Mouse (Mus musculus): Measurements from ENCODE around the gene Wnt3a. TPM values are rescaled to one million over a fixed set of nuclear protein-coding genes. Genes with fewer than 3 reads are reported as not detected.
A peak's percentile ranks its signal among the peaks of the same experiment; 100 is the strongest.

Wnt3a gene
- polyA plus RNA-seq, 1 experiment from 2014 or later = 8.7 TPM

- no peak for DNase-seq (ENCODE audit: low spot score)
- H3K4me3 ChIP-seq = no peak overlapping the region
- peaks cover 20% of the 10 kb centered on the region for H3K4me1 ChIP-seq
- WGBS = 91% methylated on average over 3 of the region's 3 CpGs
- H3K36me3 ChIP-seq = no peaks in the 10 kb centered on the region
- no peak overlapping the region for H3K27ac ChIP-seq (replicated peaks)
- H3K27me3 ChIP-seq (ENCODE audit: low read depth, poor library complexity, severe bottlenecking) = no peaks in the 10 kb centered on the region
- H3K9me3 ChIP-seq (replicated peaks) = no peaks in the 10 kb centered on the region
Observed at GRCm38 (mm10) chr11:59322988-59323387, 32.4 kb upstream of the Wnt3a start.

GRCm38 (mm10) chr11:59316517-59316916 is 26.0 kb upstream of the Wnt3a start:
- Histone ChIP-seq H3K4me1 (peaks cover 35% of the 10 kb centered on the region), H3K4me3 (no peak overlapping the region), H3K27ac (replicated peaks) (no peak overlapping the region), H3K27me3 (ENCODE audit: low read depth, poor library complexity, severe bottlenecking) (peaks cover 55% of the 10 kb centered on the region), H3K9me3 (replicated peaks) (no peaks in the 10 kb centered on the region), H3K36me3 (no peaks in the 10 kb centered on the region)
- DNase-seq (ENCODE audit: low spot score) = no peak
- WGBS = 60% methylated on average over 6 of the region's 6 CpGs

- peak overlapping the region; percentile 82; the same call in 1 of the 2 replicates for H3K27ac ChIP-seq (replicated peaks)
- WGBS = 71% methylated on average over 11 of the region's 11 CpGs
- peaks cover 81% of the 10 kb centered on the region for H3K27me3 ChIP-seq (ENCODE audit: low read depth, poor library complexity, severe bottlenecking)
- DNase-seq (ENCODE audit: low spot score) = no peak
- H3K36me3 ChIP-seq = no peaks in the 10 kb centered on the region
- H3K9me3 ChIP-seq (replicated peaks) = no peaks in the 10 kb centered on the region
- no peak overlapping the region for H3K4me3 ChIP-seq
- H3K4me1 ChIP-seq = peaks cover 61% of the 10 kb centered on the region
Observed at GRCm38 (mm10) chr11:59313944-59314343, 23.4 kb upstream of the Wnt3a start.

- Histone ChIP-seq H3K36me3 (no peaks in the 10 kb centered on the region), H3K4me1 (peaks cover 68% of the 10 kb centered on the region), H3K27me3 (ENCODE audit: low read depth, poor library complexity, severe bottlenecking) (peaks cover 88% of the 10 kb centered on the region), H3K9me3 (replicated peaks) (no peaks in the 10 kb centered on the region), H3K27ac (replicated peaks) (peak overlapping the region; percentile 82), H3K4me3 (no peak overlapping the region)
- 78% methylated on average over 17 of the region's 17 CpGs for WGBS
- DNase-seq (ENCODE audit: low spot score) = no peak
Observed at GRCm38 (mm10) chr11:59313029-59313811, 22.7 kb upstream of the Wnt3a start.

- DNase-seq (ENCODE audit: low spot score) = no peak
- H3K27me3 ChIP-seq (ENCODE audit: low read depth, poor library complexity, severe bottlenecking) = peaks cover 91% of the 10 kb centered on the region
Observed at GRCm38 (mm10) chr11:59312501-59312900, 21.9 kb upstream of the Wnt3a start.

GRCm38 (mm10) chr11:59312060-59312459 is 21.5 kb upstream of the Wnt3a start:
- Histone ChIP-seq H3K36me3 (no peaks in the 10 kb centered on the region), H3K4me3 (no peak overlapping the region), H3K27ac (replicated peaks) (peak overlapping the region; percentile 82), H3K9me3 (replicated peaks) (no peaks in the 10 kb centered on the region), H3K27me3 (ENCODE audit: low read depth, poor library complexity, severe bottlenecking) (peaks cover 91% of the 10 kb centered on the region), H3K4me1 (peaks cover 80% of the 10 kb centered on the region)
- 57% methylated on average over 6 of the region's 6 CpGs for WGBS
- no peak for DNase-seq (ENCODE audit: low spot score)

More at GRCm38 (mm10) chr11:59312501-59312900, 21.9 kb upstream of the Wnt3a start:
- Histone ChIP-seq H3K4me3 (no peak overlapping the region), H3K4me1 (peaks cover 75% of the 10 kb centered on the region), H3K36me3 (no peaks in the 10 kb centered on the region), H3K9me3 (replicated peaks) (no peaks in the 10 kb centered on the region), H3K27ac (replicated peaks) (peak overlapping the region; percentile 82)
- WGBS = 77% methylated on average over 8 of the region's 8 CpGs

- Histone ChIP-seq H3K27me3 (ENCODE audit: low read depth, poor library complexity, severe bottlenecking) (peaks cover 100% of the 10 kb centered on the region), H3K4me1 (peaks cover 95% of the 10 kb centered on the region), H3K27ac (replicated peaks) (peak overlapping the region; percentile 82), H3K36me3 (no peaks in the 10 kb centered on the region), H3K9me3 (replicated peaks) (no peaks in the 10 kb centered on the region), H3K4me3 (peak overlapping the region; percentile 68; the same call in 1 of the 2 replicates)
- WGBS = 32% methylated on average over 8 of the region's 8 CpGs
- DNase-seq (ENCODE audit: low spot score) = peak; percentile 60
Observed at GRCm38 (mm10) chr11:59309976-59310375, 19.4 kb upstream of the Wnt3a start.

- Histone ChIP-seq H3K9me3 (replicated peaks) (no peaks in the 10 kb centered on the region), H3K27ac (replicated peaks) (peak overlapping the region; percentile 82), H3K4me1 (peaks cover 90% of the 10 kb centered on the region), H3K36me3 (no peaks in the 10 kb centered on the region), H3K27me3 (ENCODE audit: low read depth, poor library complexity, severe bottlenecking) (peaks cover 100% of the 10 kb centered on the region), H3K4me3 (peak overlapping the region; percentile 68)
- peak; percentile 71 for DNase-seq (ENCODE audit: low spot score)
- 6% methylated on average over 12 of the region's 12 CpGs for WGBS
Observed at GRCm38 (mm10) chr11:59309106-59309805, 18.7 kb upstream of the Wnt3a start.

- peaks cover 100% of the 10 kb centered on the region for H3K27me3 ChIP-seq (ENCODE audit: low read depth, poor library complexity, severe bottlenecking)
- H3K36me3 ChIP-seq = no peaks in the 10 kb centered on the region
- H3K4me1 ChIP-seq = peaks cover 84% of the 10 kb centered on the region
- H3K4me3 ChIP-seq = peak overlapping the region; percentile 68
- peak overlapping the region; percentile 82 for H3K27ac ChIP-seq (replicated peaks)
- no peak for DNase-seq (ENCODE audit: low spot score)
- WGBS = 43% methylated on average over 6 of the region's 6 CpGs
- no peaks in the 10 kb centered on the region for H3K9me3 ChIP-seq (replicated peaks)
Observed at GRCm38 (mm10) chr11:59308625-59309024, 18.1 kb upstream of the Wnt3a start.

GRCm38 (mm10) chr11:59308164-59308542 is 17.6 kb upstream of the Wnt3a start:
- H3K27ac ChIP-seq (replicated peaks) = peak overlapping the region; percentile 82
- WGBS = 18% methylated on average over 12 of the region's 12 CpGs
- H3K9me3 ChIP-seq (replicated peaks) = no peaks in the 10 kb centered on the region
- peaks cover 79% of the 10 kb centered on the region for H3K4me1 ChIP-seq
- H3K36me3 ChIP-seq = no peaks in the 10 kb centered on the region
- H3K4me3 ChIP-seq = peak overlapping the region; percentile 68
- H3K27me3 ChIP-seq (ENCODE audit: low read depth, poor library complexity, severe bottlenecking) = peaks cover 100% of the 10 kb centered on the region
- no peak for DNase-seq (ENCODE audit: low spot score)

- peak overlapping the region; percentile 82 for H3K27ac ChIP-seq (replicated peaks)
- H3K27me3 ChIP-seq (ENCODE audit: low read depth, poor library complexity, severe bottlenecking) = peaks cover 97% of the 10 kb centered on the region
- H3K4me1 ChIP-seq = peaks cover 74% of the 10 kb centered on the region
- WGBS = 1% methylated on average over 45 of the region's 45 CpGs
- H3K4me3 ChIP-seq = peak overlapping the region; percentile 68
- H3K36me3 ChIP-seq = no peaks in the 10 kb centered on the region
- DNase-seq (ENCODE audit: low spot score) = peak; percentile 80
- no peaks in the 10 kb centered on the region for H3K9me3 ChIP-seq (replicated peaks)
Observed at GRCm38 (mm10) chr11:59307422-59308163, 17.0 kb upstream of the Wnt3a start.
